Mouse (Mus musculus): ENCODE results near the gene Thg1l. TPM values are rescaled to one million over a fixed set of nuclear protein-coding genes. Genes with fewer than 3 reads are reported as not detected.

The Thg1l gene
- polyA plus RNA-seq, 1 experiment, result 2.4 TPM

DNA sequence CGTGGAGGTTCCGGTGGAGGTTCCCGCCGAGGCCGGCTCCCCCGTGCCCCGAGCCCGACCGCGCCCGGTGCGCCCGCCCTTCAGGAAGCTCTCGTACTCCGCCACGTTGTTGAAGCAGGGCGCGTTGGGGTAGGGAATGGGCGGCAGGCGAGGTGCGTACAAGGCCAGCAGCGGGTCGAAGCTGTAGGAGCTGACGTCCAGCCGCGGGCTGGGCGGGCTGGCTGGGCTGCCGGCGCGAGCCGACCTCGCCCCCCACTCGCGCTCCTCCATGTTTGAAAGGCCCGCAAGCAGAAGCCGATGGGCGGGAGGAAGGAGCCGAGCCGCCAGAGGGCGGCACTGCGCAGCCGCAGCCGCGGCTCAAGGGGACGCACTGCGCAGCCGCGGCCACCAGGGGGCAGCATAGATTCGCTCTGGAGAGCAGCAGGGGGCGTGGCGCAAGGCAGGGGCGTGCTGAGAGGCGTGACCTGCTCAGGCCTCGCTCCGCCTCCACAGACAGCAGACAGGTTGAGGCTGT, 10.6 kb downstream of the Thg1l start, which contains the start of gene Lsm11:
Gene Lsm11 (minus strand): TSS at position 293 of the 514 bp plus-strand sequence.
- TF ChIP-seq CTCF (IDR thresholded peaks at IDR 0.05; ENCODE audit: extremely low read depth, insufficient read length, insufficient replicate concordance, low read depth, low read length), result peak; percentile 100
- 0 out of 2 replicates have a peak, but pooled peaks have one; percentile 21 for TF ChIP-seq POLR2A (IDR thresholded peaks at IDR 0.05; ENCODE audit: low read depth, low read length)
- H3K4me3 ChIP-seq (ENCODE audit: low read depth, low read length), result peak within 1 kb of the TSS; percentile 91
- H3K27ac ChIP-seq (ENCODE audit: insufficient read depth, low read depth, low read length), result no peak within 1 kb of the TSS
- whole genome bisulfite sequencing, result 1% methylated on average over 55 of the region's 55 CpGs
- H3K27me3 ChIP-seq (ENCODE audit: control insufficient read depth, insufficient read depth, low read length), result no peaks in the 10 kb centered on the region
- H3K4me1 ChIP-seq (ENCODE audit: control insufficient read depth, insufficient read depth, insufficient read length, low read length), result peaks cover 2% of the 10 kb centered on the region
- H3K36me3 ChIP-seq (ENCODE audit: control insufficient read depth, insufficient read depth, low read length), result peaks cover 3% of the 10 kb centered on the region; the same call in 1 of the 2 replicates

DNA sequence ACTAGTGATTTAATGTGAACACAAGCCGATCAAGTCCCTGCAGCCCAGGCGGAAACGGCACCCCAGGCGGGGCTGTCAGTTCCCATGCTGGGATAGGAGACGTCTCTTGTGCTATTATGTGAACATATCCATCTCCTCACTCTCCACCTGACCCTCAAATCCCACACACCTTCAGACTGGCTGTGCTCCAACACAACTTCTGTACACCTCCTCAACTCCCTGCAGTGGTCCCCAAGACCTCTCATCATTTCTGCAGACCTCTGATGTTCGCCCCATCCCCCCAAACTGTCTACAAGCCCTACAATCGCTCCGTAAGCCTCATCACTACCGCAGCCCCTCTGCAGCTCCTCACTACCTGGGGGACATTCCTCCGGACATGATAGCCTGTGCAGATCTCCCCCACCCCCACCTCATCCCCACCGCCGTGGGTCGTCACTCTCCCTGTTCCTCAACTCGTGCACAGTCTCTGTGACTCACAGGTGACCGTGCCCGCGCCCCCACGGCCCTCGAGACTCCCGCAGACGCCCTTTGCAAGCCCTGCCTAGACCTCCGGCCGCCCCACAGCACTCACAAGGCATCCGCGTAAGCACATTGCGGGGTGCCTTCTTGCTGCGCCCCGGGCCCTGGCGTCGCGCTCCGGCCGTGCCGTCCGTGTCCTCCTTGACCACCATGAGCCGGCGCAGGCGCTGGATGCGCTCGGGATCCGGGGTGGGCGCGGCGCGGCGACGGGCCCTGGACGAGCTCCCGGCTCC, 11.2 kb downstream of the Thg1l start:
- Histone ChIP-seq H3K36me3 (ENCODE audit: control insufficient read depth, insufficient read depth, low read length) (peaks cover 3% of the 10 kb centered on the region; the same call in 1 of the 2 replicates), H3K4me3 (ENCODE audit: low read depth, low read length) (peak overlapping the region; percentile 91), H3K27ac (ENCODE audit: insufficient read depth, low read depth, low read length) (no peak overlapping the region), H3K27me3 (ENCODE audit: control insufficient read depth, insufficient read depth, low read length) (no peaks in the 10 kb centered on the region), H3K4me1 (ENCODE audit: control insufficient read depth, insufficient read depth, insufficient read length, low read length) (peaks cover 2% of the 10 kb centered on the region)
- 1% methylated on average over 49 of the region's 49 CpGs for WGBS
- no peak for TF ChIP-seq CTCF (IDR thresholded peaks at IDR 0.05; ENCODE audit: extremely low read depth, insufficient read length, insufficient replicate concordance, low read depth, low read length)
- no peak for TF ChIP-seq POLR2A (IDR thresholded peaks at IDR 0.05; ENCODE audit: low read depth, low read length)

DNA sequence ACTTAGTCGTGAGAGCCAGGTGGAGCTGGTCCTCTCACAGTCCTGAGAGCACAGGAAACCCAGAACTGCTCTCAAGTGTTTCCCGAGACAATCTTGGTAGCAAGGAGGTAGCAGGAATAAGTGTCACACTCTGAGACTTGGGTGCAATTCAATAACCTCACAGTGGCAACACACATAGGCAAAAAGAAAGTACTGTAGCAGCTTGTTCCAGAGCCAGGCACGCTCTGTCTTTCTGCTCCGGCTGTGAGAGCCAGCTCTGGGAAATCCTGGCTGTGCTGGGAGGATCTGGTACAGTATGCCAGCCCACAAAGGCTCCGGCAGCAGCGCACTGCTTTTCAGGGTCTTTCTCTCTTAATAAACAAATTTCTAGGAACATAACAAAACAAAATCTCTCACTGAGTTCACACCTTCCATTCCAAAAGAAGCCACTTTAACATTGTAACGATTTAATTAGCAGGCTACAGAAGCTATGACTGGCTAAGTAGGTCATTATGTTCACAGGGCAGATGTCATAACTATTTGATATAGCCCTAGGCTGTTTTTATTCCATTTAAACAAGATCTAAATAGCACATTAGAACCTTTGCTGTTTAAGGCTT, 12.1 kb downstream of the Thg1l start:
- Histone ChIP-seq H3K27ac (ENCODE audit: insufficient read depth, low read depth, low read length) (no peak overlapping the region), H3K36me3 (ENCODE audit: control insufficient read depth, insufficient read depth, low read length) (peaks cover 3% of the 10 kb centered on the region; the same call in 1 of the 2 replicates), H3K4me3 (ENCODE audit: low read depth, low read length) (no peak overlapping the region), H3K4me1 (ENCODE audit: control insufficient read depth, insufficient read depth, insufficient read length, low read length) (peaks cover 2% of the 10 kb centered on the region), H3K27me3 (ENCODE audit: control insufficient read depth, insufficient read depth, low read length) (no peaks in the 10 kb centered on the region)
- TF ChIP-seq CTCF (IDR thresholded peaks at IDR 0.05; ENCODE audit: extremely low read depth, insufficient read length, insufficient replicate concordance, low read depth, low read length) (no peak), POLR2A (IDR thresholded peaks at IDR 0.05; ENCODE audit: low read depth, low read length) (no peak)
- WGBS, result 60% methylated on average over 7 of the region's 7 CpGs

- H3K27ac ChIP-seq (ENCODE audit: insufficient read depth, low read depth, low read length), result no peak overlapping the region
- 95% methylated on average over 7 of the region's 7 CpGs for WGBS
- H3K36me3 ChIP-seq (ENCODE audit: control insufficient read depth, insufficient read depth, low read length), result peaks cover 5% of the 10 kb centered on the region; the same call in 1 of the 2 replicates
- no peaks in the 10 kb centered on the region for H3K27me3 ChIP-seq (ENCODE audit: control insufficient read depth, insufficient read depth, low read length)
- no peak overlapping the region for H3K4me3 ChIP-seq (ENCODE audit: low read depth, low read length)
- H3K4me1 ChIP-seq (ENCODE audit: control insufficient read depth, insufficient read depth, insufficient read length, low read length), result peaks cover 2% of the 10 kb centered on the region
- TF ChIP-seq CTCF (IDR thresholded peaks at IDR 0.05; ENCODE audit: extremely low read depth, insufficient read length, insufficient replicate concordance, low read depth, low read length) (no peak), POLR2A (IDR thresholded peaks at IDR 0.05; ENCODE audit: low read depth, low read length) (no peak)
Measured at GRCm38 (mm10) chr11:45942281-45942680, 13.0 kb downstream of the Thg1l start.

DNA sequence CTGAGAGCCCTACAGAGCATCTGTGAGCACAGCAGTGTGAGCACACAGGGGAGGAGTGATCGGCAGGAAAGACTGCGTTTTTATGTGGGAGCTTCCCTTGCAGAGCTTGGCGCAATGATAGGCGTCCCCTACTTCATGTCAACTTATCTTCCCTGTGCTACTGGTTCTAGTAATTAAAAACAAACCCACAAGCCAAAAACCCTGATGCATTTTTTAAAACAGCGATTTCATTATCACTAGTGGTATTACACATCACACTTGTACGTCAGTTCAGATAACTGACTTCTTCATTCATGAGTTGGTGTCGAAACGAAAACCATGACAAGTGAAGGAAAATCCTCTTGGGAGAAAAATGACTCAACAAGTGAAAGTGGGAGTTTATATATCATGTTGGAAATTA, 16.4 kb downstream of the Thg1l start:
- peaks cover 2% of the 10 kb centered on the region for H3K4me1 ChIP-seq (ENCODE audit: control insufficient read depth, insufficient read depth, insufficient read length, low read length)
- H3K36me3 ChIP-seq (ENCODE audit: control insufficient read depth, insufficient read depth, low read length), result peaks cover 15% of the 10 kb centered on the region
- no peak overlapping the region for H3K4me3 ChIP-seq (ENCODE audit: low read depth, low read length)
- TF ChIP-seq POLR2A (IDR thresholded peaks at IDR 0.05; ENCODE audit: low read depth, low read length) (no peak), CTCF (IDR thresholded peaks at IDR 0.05; ENCODE audit: extremely low read depth, insufficient read length, insufficient replicate concordance, low read depth, low read length) (no peak)
- no peak overlapping the region for H3K27ac ChIP-seq (ENCODE audit: insufficient read depth, low read depth, low read length)
- no peaks in the 10 kb centered on the region for H3K27me3 ChIP-seq (ENCODE audit: control insufficient read depth, insufficient read depth, low read length)
- 94% methylated on average over 8 of the region's 8 CpGs for WGBS

DNA sequence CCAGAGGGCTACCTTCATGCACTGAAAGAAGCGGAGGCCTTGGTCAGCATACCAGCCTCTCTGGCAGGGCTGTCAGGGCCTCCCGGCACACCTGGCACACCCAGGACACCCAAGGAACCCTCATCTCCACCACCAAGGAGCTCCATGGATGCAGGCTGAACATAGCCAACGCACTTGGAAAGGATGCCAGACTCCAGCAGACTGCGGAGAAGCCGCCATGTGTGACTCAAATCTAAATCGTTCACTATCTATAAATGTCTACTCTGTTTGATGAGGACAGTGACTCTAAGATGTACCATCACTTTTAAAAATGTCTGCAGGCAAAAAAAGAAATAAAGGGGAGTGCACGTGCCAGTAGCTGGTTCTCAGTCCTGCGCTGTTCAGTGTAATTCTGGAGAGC, 17.8 kb downstream of the Thg1l start:
- no peak for TF ChIP-seq CTCF (IDR thresholded peaks at IDR 0.05; ENCODE audit: extremely low read depth, insufficient read length, insufficient replicate concordance, low read depth, low read length)
- no peak for TF ChIP-seq POLR2A (IDR thresholded peaks at IDR 0.05; ENCODE audit: low read depth, low read length)
- 94% methylated on average over 8 of the region's 8 CpGs for WGBS
- peaks cover 25% of the 10 kb centered on the region for H3K36me3 ChIP-seq (ENCODE audit: control insufficient read depth, insufficient read depth, low read length)
- no peak overlapping the region for H3K4me3 ChIP-seq (ENCODE audit: low read depth, low read length)
- H3K27me3 ChIP-seq (ENCODE audit: control insufficient read depth, insufficient read depth, low read length), result no peaks in the 10 kb centered on the region
- no peak overlapping the region for H3K27ac ChIP-seq (ENCODE audit: insufficient read depth, low read depth, low read length)
- no peaks in the 10 kb centered on the region for H3K4me1 ChIP-seq (ENCODE audit: control insufficient read depth, insufficient read depth, insufficient read length, low read length)

- no peak for TF ChIP-seq POLR2A (IDR thresholded peaks at IDR 0.05; ENCODE audit: low read depth, low read length)
- no peak for TF ChIP-seq CTCF (IDR thresholded peaks at IDR 0.05; ENCODE audit: extremely low read depth, insufficient read length, insufficient replicate concordance, low read depth, low read length)
- H3K4me3 ChIP-seq (ENCODE audit: low read depth, low read length), result no peak overlapping the region
- WGBS, result 95% methylated on average over 10 of the region's 10 CpGs
- no peaks in the 10 kb centered on the region for H3K27me3 ChIP-seq (ENCODE audit: control insufficient read depth, insufficient read depth, low read length)
- no peak overlapping the region for H3K27ac ChIP-seq (ENCODE audit: insufficient read depth, low read depth, low read length)
- peaks cover 30% of the 10 kb centered on the region for H3K36me3 ChIP-seq (ENCODE audit: control insufficient read depth, insufficient read depth, low read length)
- H3K4me1 ChIP-seq (ENCODE audit: control insufficient read depth, insufficient read depth, insufficient read length, low read length), result no peaks in the 10 kb centered on the region
Measured at GRCm38 (mm10) chr11:45932771-45933170, 22.5 kb downstream of the Thg1l start.
